Mouse (Mus musculus) MEL (cell line): ENCODE data around the gene Pgap1. TPM values are rescaled to one million over a fixed set of nuclear protein-coding genes. Genes with fewer than 3 reads are reported as not detected.

Experiments
- DNase-seq: peaks from one replicate; pipeline ENCODE4 v3.0.0; 2011; ENCODE audit warnings: low read depth, low spot score
- H3K27ac ChIP-seq: 2 replicates; pipeline ENCODE4 v1.5.1; 2012; ENCODE audit warnings: low read depth, mild to moderate bottlenecking, control low read depth, low read length, moderate library complexity; ENCODE audit not compliant: control insufficient read depth
- H3K27me3 ChIP-seq, 2 experiments: fragments of 150-350 bp in 1 of 2; sonication (generic) in 1 of 2; 2 replicates each; pipeline ENCODE4 v1.6.1; 2012; ENCODE audit warnings: low read length in 2 of 2, mild to moderate bottlenecking in 2 of 2, improper control_type of control experiment in 1 of 2, moderate library complexity in 1 of 2; ENCODE audit not compliant: insufficient read depth in 2 of 2, control insufficient read depth in 1 of 2
- H3K36me3 ChIP-seq, 2 experiments: 2 replicates each; pipeline ENCODE4 v1.6.1; 2012 to 2014; ENCODE audit warnings: low read length in 2 of 2, improper control_type of control experiment in 1 of 2, inconsistent platforms in 1 of 2, mild to moderate bottlenecking in 1 of 2; ENCODE audit not compliant: insufficient read depth in 2 of 2, control insufficient read depth in 1 of 2
- H3K4me1 ChIP-seq, 2 experiments: fragments of 150-350 bp in 1 of 2; sonication (generic) in 1 of 2; 2 replicates each; pipeline ENCODE4 v1.6.1; 2012; ENCODE audit warnings: low read length in 2 of 2, improper control_type of control experiment in 1 of 2, mild to moderate bottlenecking in 1 of 2; ENCODE audit not compliant: insufficient read depth in 2 of 2, control insufficient read depth in 1 of 2
- H3K4me3 ChIP-seq, 2 experiments: fragments of 150-350 bp in 1 of 2; sonication (generic) in 1 of 2; 2 replicates each; pipeline ENCODE4 v1.5.1; 2012; ENCODE audit warnings: low read depth in 2 of 2, low read length in 2 of 2, mild to moderate bottlenecking in 2 of 2, moderate library complexity in 2 of 2, control low read depth in 1 of 2, improper control_type of control experiment in 1 of 2; ENCODE audit not compliant: control insufficient read depth in 1 of 2, insufficient read depth in 1 of 2
- H3K79me2 ChIP-seq: 2 replicates; pipeline ENCODE4 v1.6.1; 2012; ENCODE audit warnings: mild to moderate bottlenecking, low read length, moderate library complexity; ENCODE audit not compliant: control insufficient read depth, poor library complexity, insufficient read depth
- H3K9ac ChIP-seq: 2 replicates; pipeline ENCODE4 v1.6.1; 2012; ENCODE audit warnings: low read depth, mild to moderate bottlenecking, control low read depth, low read length, moderate library complexity; ENCODE audit not compliant: control insufficient read depth, poor library complexity, severe bottlenecking
- H3K9me3 ChIP-seq: fragments of 150-350 bp; sonication (generic); replicated peaks from 2 replicates; pipeline ENCODE4 v1.6.1; 2012; ENCODE audit warnings: mild to moderate bottlenecking, low read length, improper control_type of control experiment, moderate library complexity; ENCODE audit not compliant: insufficient read depth
- BHLHE40 ChIP-seq: IDR thresholded peaks from 2 replicates; pipeline ENCODE4 v1.6.1; 2012; ENCODE audit warnings: low read depth, mild to moderate bottlenecking, inconsistent platforms, low read length, improper control_type of control experiment, borderline replicate concordance
- CTCF ChIP-seq, 3 experiments: IDR thresholded peaks in 2 of 3; conservative IDR thresholded peaks in 1 of 3; 2 replicates each; pipeline ENCODE4 v1.5.1; 2011 to 2012; ENCODE audit warnings: low read length in 3 of 3, low read depth in 2 of 3, mild to moderate bottlenecking in 2 of 3, improper control_type of control experiment in 1 of 3, inconsistent platforms in 1 of 3, mixed read lengths in 1 of 3, moderate library complexity in 1 of 3; ENCODE audit not compliant: control insufficient read depth in 1 of 3, insufficient read depth in 1 of 3, poor library complexity in 1 of 3, severe bottlenecking in 1 of 3
- EP300 ChIP-seq, 2 experiments: IDR thresholded peaks; 2 replicates each; pipeline ENCODE4 v1.6.1; 2011; ENCODE audit warnings: improper control_type of control experiment in 2 of 2, low read length in 2 of 2, low read depth in 1 of 2, mild to moderate bottlenecking in 1 of 2
- ETS1 ChIP-seq: IDR thresholded peaks from 2 replicates; pipeline ENCODE4 v1.6.1; 2012; ENCODE audit warnings: low read depth, mild to moderate bottlenecking, inconsistent platforms, low read length, improper control_type of control experiment, moderate library complexity
- KAT2A ChIP-seq: conservative IDR thresholded peaks from 2 replicates; pipeline ENCODE4 v1.6.1; 2012; ENCODE audit warnings: low read depth, low read length, improper control_type of control experiment, inconsistent platforms
- MAFK ChIP-seq: IDR thresholded peaks from 2 replicates; pipeline ENCODE4 v1.6.1; 2011; ENCODE audit warnings: low read depth, mild to moderate bottlenecking, low read length, improper control_type of control experiment, borderline replicate concordance
- MAZ ChIP-seq: IDR thresholded peaks from 2 replicates; pipeline ENCODE4 v1.6.1; 2012; ENCODE audit warnings: low read depth, mild to moderate bottlenecking, inconsistent platforms, low read length, improper control_type of control experiment
- MYB ChIP-seq: IDR thresholded peaks from 2 replicates; pipeline ENCODE4 v1.6.1; 2011; ENCODE audit warnings: mild to moderate bottlenecking, low read depth, low read length, improper control_type of control experiment
- NELFE ChIP-seq: IDR thresholded peaks from 2 replicates; pipeline ENCODE4 v1.6.1; 2011; ENCODE audit warnings: low read depth, low read length, improper control_type of control experiment
- RAD21 ChIP-seq: IDR thresholded peaks from 2 replicates; pipeline ENCODE4 v1.6.1; 2011; ENCODE audit warnings: mild to moderate bottlenecking, low read depth, low read length, improper control_type of control experiment
- UBTF ChIP-seq: IDR thresholded peaks from 2 replicates; pipeline ENCODE4 v1.6.1; 2012; ENCODE audit warnings: low read depth, mild to moderate bottlenecking, inconsistent platforms, low read length, improper control_type of control experiment, moderate library complexity, borderline replicate concordance; ENCODE audit not compliant: insufficient read depth
- ZC3H11A ChIP-seq: IDR thresholded peaks from 2 replicates; pipeline ENCODE4 v1.6.1; 2012; ENCODE audit warnings: low read depth, mild to moderate bottlenecking, inconsistent platforms, low read length, improper control_type of control experiment
- ZKSCAN1 ChIP-seq: IDR thresholded peaks from 2 replicates; pipeline ENCODE4 v1.6.1; 2012; ENCODE audit warnings: low read depth, mild to moderate bottlenecking, inconsistent platforms, low read length, improper control_type of control experiment, moderate library complexity
- ZNF384 ChIP-seq: IDR thresholded peaks from 2 replicates; pipeline ENCODE4 v1.6.1; 2012; ENCODE audit warnings: low read depth, mild to moderate bottlenecking, inconsistent platforms, low read length, improper control_type of control experiment
- polyA plus RNA-seq, 2 experiments: library from polyadenylated mRNA; stranded (reverse) in 1 of 2; unstranded in 1 of 2; fragments of >175 nt in 1 of 2; fragments of >200 nt in 1 of 2; gene quantifications; 2 replicates each; pipeline versions ENCODE4 v1.2.1 to v1.2.4; 2012; ENCODE audit warnings: low replicate concordance in 2 of 2, low read depth in 1 of 2; ENCODE audit not compliant: insufficient read length in 2 of 2, insufficient read depth in 1 of 2, missing spikeins in 1 of 2
- total RNA-seq: library from RNA; depleted of rRNA; stranded (reverse); fragments of 300-350 nt; gene quantifications from 2 replicates; pipeline ENCODE4 v1.2.3, GENCODE M21; 2012

The Pgap1 gene
- total and polyA plus RNA-seq, 3 experiments: not detected

DNA sequence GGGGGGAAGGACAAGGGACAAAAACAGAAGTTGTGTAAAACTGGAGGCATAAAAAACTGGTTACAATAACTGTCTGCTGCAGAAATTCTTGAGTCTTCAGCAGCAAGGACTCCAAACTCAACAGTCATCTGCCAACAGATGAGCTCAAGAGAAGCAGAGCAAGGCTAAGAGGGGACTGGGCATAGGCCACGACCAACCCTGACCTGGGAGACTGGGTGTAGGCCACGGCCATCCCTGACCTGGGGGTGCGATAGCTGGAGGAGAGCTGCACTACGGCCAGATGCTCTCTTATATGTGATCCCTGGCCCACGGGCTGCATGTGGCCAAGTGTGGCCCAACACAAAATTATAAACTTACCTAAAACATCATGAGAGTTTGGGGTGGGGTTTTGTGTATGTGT, 29.6 kb upstream of the Pgap1 start:
- no peaks in the 10 kb centered on the region; a peak in 1 of 4 replicates for H3K36me3 ChIP-seq
- H3K9ac ChIP-seq: no peak overlapping the region
- no peak overlapping the region for H3K4me3 ChIP-seq
- no peaks in the 10 kb centered on the region for H3K9me3 ChIP-seq
- DNase-seq: no peak
- peaks cover 0 to 4% of the 10 kb centered on the region in 2 experiments; a peak in 2 of 4 replicates for H3K4me1 ChIP-seq
- H3K27me3 ChIP-seq: no peaks in the 10 kb centered on the region
- TF ChIP-seq ZC3H11A (no peak), MAZ (no peak), MYB (no peak), UBTF (no peak), RAD21 (no peak), BHLHE40 (no peak), KAT2A (no peak), ETS1 (no peak), NELFE (no peak), CTCF (IDR thresholded peaks at IDR 0.05 in 2 of 3, conservative IDR thresholded peaks at IDR 0.05 in 1 of 3; ENCODE audit: control insufficient read depth in 1 of 3, insufficient read depth in 1 of 3, low read depth in 2 of 3, low read length in 3 of 3, poor library complexity in 1 of 3, severe bottlenecking in 1 of 3) (no peak), ZNF384 (no peak)
- H3K79me2 ChIP-seq: no peaks in the 10 kb centered on the region
- H3K27ac ChIP-seq: no peak overlapping the region

DNA sequence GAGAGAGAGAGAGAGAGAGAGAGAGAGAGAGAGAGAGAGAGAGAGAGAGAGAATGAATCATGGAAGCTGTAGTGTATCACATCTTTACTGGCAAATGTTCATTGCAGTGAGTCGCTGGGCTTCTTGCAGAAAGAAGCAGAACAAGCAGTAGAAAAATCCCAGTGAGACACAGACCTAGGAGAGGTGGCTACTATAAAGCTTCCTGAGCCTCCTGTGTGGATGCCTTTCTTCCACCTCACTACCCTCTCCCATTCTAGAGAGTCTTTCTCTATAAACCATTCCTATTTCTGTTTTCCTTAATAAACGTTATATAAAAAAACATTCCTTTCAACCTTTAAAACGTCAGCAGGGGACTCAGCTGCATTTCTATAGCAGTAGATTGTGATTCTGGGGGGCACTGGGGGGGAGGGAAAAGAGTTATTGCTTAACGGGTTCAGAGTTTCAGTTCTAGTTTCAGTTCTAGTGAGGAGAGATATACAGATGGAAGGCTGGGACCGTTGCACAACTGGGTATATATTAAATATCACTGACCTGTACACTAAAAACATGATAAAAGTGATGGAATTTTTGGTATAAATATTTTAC, 28.6 kb upstream of the Pgap1 start:
- no peaks in the 10 kb centered on the region for H3K9me3 ChIP-seq
- no peak overlapping the region for H3K27ac ChIP-seq
- H3K36me3 ChIP-seq: no peaks in the 10 kb centered on the region; a peak in 1 of 4 replicates
- no peak overlapping the region for H3K4me3 ChIP-seq
- H3K9ac ChIP-seq: no peak overlapping the region
- H3K27me3 ChIP-seq: no peaks in the 10 kb centered on the region
- peaks cover 0 to 4% of the 10 kb centered on the region in 2 experiments; a peak in 2 of 4 replicates for H3K4me1 ChIP-seq
- TF ChIP-seq ZNF384 (no peak), EP300 (IDR thresholded peaks at IDR 0.05; ENCODE audit: low read depth in 1 of 2, low read length in 2 of 2) (no peak), ZKSCAN1 (no peak), MAFK (no peak)
- TF ChIP-seq, all 39 proteins: peak for 0
- H3K79me2 ChIP-seq: no peaks in the 10 kb centered on the region
- no peak for DNase-seq
